Mouse (Mus musculus) hindbrain, postnatal 0 days (tissue): Measurements from ENCODE around the gene Kirrel3. TPM values are rescaled to one million over a fixed set of nuclear protein-coding genes. Genes with fewer than 3 reads are reported as not detected.

ENCODE experiments used
- ATAC-seq: fragments of 200-750 bp; cut with Nextera tagmentation; 2 replicates; pipeline ENCODE4 v1.8.0; 2017; ENCODE audit warnings: mild to moderate bottlenecking, moderate TSS enrichment, moderate library complexity
- DNase-seq: peaks from one replicate; pipeline ENCODE4 v3.0.0-alpha.2; 2015; ENCODE audit warnings: low spot score
- H3K27ac ChIP-seq: fragments of 300-500 bp; sonication (generic); 2 replicates; pipeline ENCODE4 v1.5.1; 2014; ENCODE audit warnings: mild to moderate bottlenecking
- H3K27me3 ChIP-seq: fragments of 300-500 bp; sonication (generic); 2 replicates; pipeline ENCODE4 v1.6.1; 2014; ENCODE audit warnings: low read length, mixed read lengths; ENCODE audit not compliant: insufficient read depth
- H3K36me3 ChIP-seq: fragments of 300-500 bp; sonication (generic); 2 replicates; pipeline ENCODE4 v1.6.1; 2014; ENCODE audit warnings: low read length, mixed read lengths; ENCODE audit not compliant: insufficient read depth
- H3K4me1 ChIP-seq: fragments of 300-500 bp; sonication (generic); 2 replicates; pipeline ENCODE4 v1.6.1; 2014; ENCODE audit warnings: antibody characterized with exemption, low read length, mixed read lengths; ENCODE audit not compliant: insufficient read depth
- H3K4me2 ChIP-seq: fragments of 300-500 bp; sonication (generic); 2 replicates; pipeline ENCODE4 v1.6.1; 2014; ENCODE audit warnings: low read depth, mild to moderate bottlenecking, low read length, moderate library complexity, mixed read lengths
- H3K4me3 ChIP-seq: fragments of 300-500 bp; sonication (generic); 2 replicates; pipeline ENCODE4 v1.5.1; 2014; ENCODE audit warnings: low read length
- H3K9ac ChIP-seq: fragments of 300-500 bp; sonication (generic); replicated peaks from 2 replicates; pipeline ENCODE4 v1.6.1; 2014; ENCODE audit warnings: mild to moderate bottlenecking, low read length, moderate library complexity, mixed read lengths
- H3K9me3 ChIP-seq: fragments of 300-500 bp; sonication (generic); 2 replicates; pipeline ENCODE4 v1.6.1; 2016; ENCODE audit warnings: low read length, mixed read lengths
- CTCF ChIP-seq: IDR thresholded peaks from 2 replicates; pipeline ENCODE4 v1.5.1; 2016; ENCODE audit warnings: antibody characterized with exemption, control low read depth, low read depth
- WGBS: fragments of 180-500 bp; shearing (Covaris S2); extraction: QIAGEN DNeasy Blood & Tissue Kit; methylation state at CpG from one replicate; pipeline ENCODE4 v1.1.7; 2014; 5-methylcytosine and 5-hydroxymethylcytosine counted together
- polyA plus RNA-seq: library from polyadenylated mRNA; unstranded; fragments of >200 nt; fragmentation: Nextera tagmentation; extraction: Ambion mirVana; gene quantifications from 2 replicates; pipeline ENCODE4 v1.2.1, GENCODE M21; 2015
- total RNA-seq: library from RNA; depleted of rRNA; stranded (reverse); fragments of >200 nt; gene quantifications from 2 replicates; pipeline ENCODE4 v1.2.3, GENCODE M21; 2014

Kirrel3 gene
- total and polyA plus RNA-seq, 2 experiments from 2014 or later = 40.6 to 44.9 TPM

- no peak overlapping the region for H3K27ac ChIP-seq
- DNase-seq (peak; percentile 45), ATAC-seq (no peak)
- no peak overlapping the region for H3K4me2 ChIP-seq
- no peak overlapping the region for H3K4me3 ChIP-seq
- no peaks in the 10 kb centered on the region for H3K4me1 ChIP-seq
- WGBS = 31% methylated on average over 3 of the region's 3 CpGs
- no peak overlapping the region for H3K9ac ChIP-seq
- H3K9me3 ChIP-seq = no peaks in the 10 kb centered on the region
- no peaks in the 10 kb centered on the region for H3K36me3 ChIP-seq
- no peaks in the 10 kb centered on the region for H3K27me3 ChIP-seq
- no peak for TF ChIP-seq CTCF
Measured at GRCm38 (mm10) chr9:34760521-34760920, 274.8 kb downstream of the Kirrel3 start.

GRCm38 (mm10) chr9:34766792-34767623 is 281.3 kb downstream of the Kirrel3 start:
- no peak for TF ChIP-seq CTCF
- Histone ChIP-seq H3K36me3 (no peaks in the 10 kb centered on the region), H3K27ac (no peak overlapping the region), H3K4me3 (no peak overlapping the region), H3K9me3 (0 out of 2 replicates have a peak, but pooled peaks cover 5% of the 10 kb centered on the region), H3K4me2 (no peak overlapping the region), H3K27me3 (no peaks in the 10 kb centered on the region), H3K4me1 (0 out of 2 replicates have a peak, but pooled peaks cover 8% of the 10 kb centered on the region), H3K9ac (no peak overlapping the region)
- DNase-seq (no peak), ATAC-seq (peak; percentile 47; the same call in 1 of the 2 replicates)
- WGBS = 20% methylated on average over 7 of the region's 7 CpGs

GRCm38 (mm10) chr9:34768961-34769360 is 283.3 kb downstream of the Kirrel3 start:
- Histone ChIP-seq H3K36me3 (no peaks in the 10 kb centered on the region), H3K4me1 (0 out of 2 replicates have a peak, but pooled peaks cover 8% of the 10 kb centered on the region), H3K27ac (no peak overlapping the region), H3K27me3 (no peaks in the 10 kb centered on the region), H3K9ac (no peak overlapping the region), H3K4me2 (no peak overlapping the region), H3K4me3 (no peak overlapping the region), H3K9me3 (0 out of 2 replicates have a peak, but pooled peaks cover 5% of the 10 kb centered on the region)
- DNase-seq (no peak), ATAC-seq (no peak)
- 89% methylated on average over 2 of the region's 2 CpGs for WGBS
- no peak for TF ChIP-seq CTCF

- no peak for TF ChIP-seq CTCF
- Histone ChIP-seq H3K9ac (no peak overlapping the region), H3K4me1 (0 out of 2 replicates have a peak, but pooled peaks cover 8% of the 10 kb centered on the region), H3K27me3 (no peaks in the 10 kb centered on the region), H3K36me3 (no peaks in the 10 kb centered on the region), H3K4me2 (no peak overlapping the region), H3K27ac (no peak overlapping the region), H3K4me3 (no peak overlapping the region), H3K9me3 (0 out of 2 replicates have a peak, but pooled peaks cover 5% of the 10 kb centered on the region)
- 75% methylated on average over 4 of the region's 4 CpGs for WGBS
- DNase-seq (no peak), ATAC-seq (no peak)
Measured at GRCm38 (mm10) chr9:34770951-34771350, 285.3 kb downstream of the Kirrel3 start.

GRCm38 (mm10) chr9:34771401-34771800 is 285.7 kb downstream of the Kirrel3 start:
- Histone ChIP-seq H3K4me3 (no peak overlapping the region), H3K27me3 (no peaks in the 10 kb centered on the region), H3K9ac (no peak overlapping the region), H3K36me3 (no peaks in the 10 kb centered on the region), H3K27ac (no peak overlapping the region), H3K4me2 (no peak overlapping the region), H3K9me3 (0 out of 2 replicates have a peak, but pooled peaks cover 5% of the 10 kb centered on the region), H3K4me1 (0 out of 2 replicates have a peak, but pooled peaks cover 8% of the 10 kb centered on the region)
- DNase-seq (no peak), ATAC-seq (no peak)
- no peak for TF ChIP-seq CTCF

- no peak overlapping the region for H3K4me2 ChIP-seq
- WGBS = 61% methylated on average over 9 of the region's 9 CpGs
- no peak overlapping the region for H3K27ac ChIP-seq
- H3K36me3 ChIP-seq = no peaks in the 10 kb centered on the region
- DNase-seq (peak; percentile 43), ATAC-seq (no peak)
- H3K4me3 ChIP-seq = no peak overlapping the region
- H3K9me3 ChIP-seq = 0 out of 2 replicates have a peak, but pooled peaks cover 5% of the 10 kb centered on the region
- TF ChIP-seq CTCF = no peak
- H3K9ac ChIP-seq = no peak overlapping the region
- no peaks in the 10 kb centered on the region for H3K27me3 ChIP-seq
- H3K4me1 ChIP-seq = 0 out of 2 replicates have a peak, but pooled peaks cover 8% of the 10 kb centered on the region
Measured at GRCm38 (mm10) chr9:34772022-34772437, 286.3 kb downstream of the Kirrel3 start.

GRCm38 (mm10) chr9:34781356-34781755 is 295.7 kb downstream of the Kirrel3 start:
- H3K27ac ChIP-seq = no peak overlapping the region
- WGBS = 95% methylated on average over 3 of the region's 3 CpGs
- DNase-seq (no peak), ATAC-seq (no peak)
- H3K27me3 ChIP-seq = no peaks in the 10 kb centered on the region
- H3K4me1 ChIP-seq = no peaks in the 10 kb centered on the region
- TF ChIP-seq CTCF = no peak
- no peaks in the 10 kb centered on the region for H3K36me3 ChIP-seq
- no peaks in the 10 kb centered on the region for H3K9me3 ChIP-seq
- no peak overlapping the region for H3K9ac ChIP-seq
- no peak overlapping the region for H3K4me3 ChIP-seq
- no peak overlapping the region for H3K4me2 ChIP-seq
